Mouse (Mus musculus) cerebellum, adult 2 months (tissue): ENCODE results near the gene 9630041A04Rik.

Experiments
- CTCF ChIP-seq: fragments of 200-500 bp; IDR thresholded peaks from 2 replicates; pipeline ENCODE4 v1.5.1; 2011; ENCODE audit warnings: low read depth, mild to moderate bottlenecking, control low read depth, low read length, moderate library complexity, borderline replicate concordance; ENCODE audit not compliant: insufficient read depth
- POLR2A ChIP-seq: fragments of 200-500 bp; IDR thresholded peaks from 2 replicates; pipeline ENCODE4 v1.6.1; 2011; ENCODE audit warnings: low read length, control low read depth, borderline replicate concordance; ENCODE audit not compliant: insufficient read depth

GRCm38 (mm10) chr9:101845691-101846090 lies 15.9 kb upstream of the 9630041A04Rik start:
- TF ChIP-seq CTCF (no peak), POLR2A (no peak)
